Mouse (Mus musculus) liver, postnatal 0 days (tissue): Measurements from ENCODE around the gene Rnf145. TPM values are rescaled to one million over a fixed set of nuclear protein-coding genes. Genes with fewer than 3 reads are reported as not detected.

Source experiments
- ATAC-seq: fragments of 200-750 bp; cut with Nextera tagmentation; 2 replicates; pipeline ENCODE4 v1.8.0; 2017; ENCODE audit warnings: mild to moderate bottlenecking, moderate library complexity
- DNase-seq: peaks from one replicate; pipeline ENCODE4 v3.0.0-alpha.2; 2016
- H3K27ac ChIP-seq: fragments of 300-500 bp; sonication (generic); 2 replicates; pipeline ENCODE4 v1.5.1; 2014; ENCODE audit warnings: antibody characterized with exemption, moderate library complexity, mild to moderate bottlenecking, low read depth
- H3K27me3 ChIP-seq: fragments of 300-500 bp; sonication (generic); 2 replicates; pipeline ENCODE4 v1.6.1; 2014; ENCODE audit warnings: low read length, control low read depth, mixed read lengths; ENCODE audit not compliant: insufficient read depth
- H3K36me3 ChIP-seq: fragments of 300-500 bp; sonication (generic); replicated peaks from 2 replicates; pipeline ENCODE4 v1.6.1; 2014; ENCODE audit warnings: mild to moderate bottlenecking, control low read depth, low read length, moderate library complexity, mixed read lengths; ENCODE audit not compliant: insufficient read depth
- H3K4me1 ChIP-seq: fragments of 300-500 bp; sonication (generic); 2 replicates; pipeline ENCODE4 v1.6.1; 2014; ENCODE audit warnings: antibody characterized with exemption, mild to moderate bottlenecking, control low read depth; ENCODE audit not compliant: insufficient read depth
- H3K4me2 ChIP-seq: fragments of 300-500 bp; sonication (generic); 2 replicates; pipeline ENCODE4 v1.6.1; 2014; ENCODE audit warnings: low read depth, mild to moderate bottlenecking, low read length, moderate library complexity, mixed read lengths
- H3K4me3 ChIP-seq: fragments of 300-500 bp; sonication (generic); 2 replicates; pipeline ENCODE4 v1.5.1; 2014; ENCODE audit warnings: low read depth, low read length
- H3K9ac ChIP-seq: fragments of 300-500 bp; sonication (generic); replicated peaks from 2 replicates; pipeline ENCODE4 v1.6.1; 2014; ENCODE audit warnings: mild to moderate bottlenecking, moderate library complexity
- H3K9me3 ChIP-seq: fragments of 300-500 bp; sonication (generic); 2 replicates; pipeline ENCODE4 v1.6.1; 2016; ENCODE audit warnings: mild to moderate bottlenecking, control low read depth, low read length, mixed read lengths
- CTCF ChIP-seq: sonication (generic); IDR thresholded peaks from 2 replicates; pipeline ENCODE4 v1.5.1; 2016; ENCODE audit warnings: antibody characterized with exemption, low read depth
- EP300 ChIP-seq: IDR thresholded peaks from 2 replicates; pipeline ENCODE4 v1.6.1; 2016; ENCODE audit warnings: antibody characterized with exemption, low read depth, mild to moderate bottlenecking
- WGBS: fragments of 180-500 bp; shearing (Covaris S2); extraction: QIAGEN DNeasy Blood & Tissue Kit; methylation state at CpG from one replicate; pipeline ENCODE4 v1.1.7; 2014; ENCODE audit not compliant: insufficient replicate concordance; 5-methylcytosine and 5-hydroxymethylcytosine counted together
- polyA plus RNA-seq: library from polyadenylated mRNA; unstranded; fragments of >200 nt; fragmentation: Nextera tagmentation; extraction: Ambion mirVana; gene quantifications from 2 replicates; pipeline ENCODE4 v1.2.1, GENCODE M21; 2015

The Rnf145 gene
- polyA plus RNA-seq, 1 experiment from 2014 or later: 31.9 TPM

DNA sequence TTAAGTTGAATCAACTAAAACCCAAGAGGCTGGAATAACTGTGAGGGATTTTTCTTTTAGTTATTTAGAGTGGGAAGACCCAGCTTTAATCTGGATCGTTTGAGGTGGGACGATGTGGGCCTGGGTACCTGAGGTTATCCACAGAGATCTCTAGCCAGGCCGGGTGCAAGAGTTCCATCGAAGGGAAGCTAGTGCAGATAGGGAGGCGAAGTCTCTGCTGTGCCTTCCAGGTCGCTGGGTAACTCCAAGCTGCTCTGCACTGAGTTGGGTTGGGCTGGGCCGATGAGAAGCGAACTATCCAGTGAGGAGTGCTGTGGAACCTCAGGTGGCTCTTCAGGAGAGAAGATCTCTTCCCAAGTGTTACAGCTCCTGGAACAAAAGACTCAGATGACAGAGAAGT is 55.6 kb downstream of the Rnf145 start:
- TF ChIP-seq CTCF (no peak), EP300 (no peak)
- Histone ChIP-seq H3K4me1 (no peaks in the 10 kb centered on the region), H3K9ac (no peak overlapping the region), H3K27ac (no peak overlapping the region), H3K27me3 (no peaks in the 10 kb centered on the region), H3K4me3 (no peak overlapping the region), H3K4me2 (no peak overlapping the region), H3K9me3 (no peaks in the 10 kb centered on the region), H3K36me3 (no peaks in the 10 kb centered on the region)
- ATAC-seq (no peak), DNase-seq (no peak)
- 82% methylated on average over 8 of the region's 8 CpGs for WGBS

DNA sequence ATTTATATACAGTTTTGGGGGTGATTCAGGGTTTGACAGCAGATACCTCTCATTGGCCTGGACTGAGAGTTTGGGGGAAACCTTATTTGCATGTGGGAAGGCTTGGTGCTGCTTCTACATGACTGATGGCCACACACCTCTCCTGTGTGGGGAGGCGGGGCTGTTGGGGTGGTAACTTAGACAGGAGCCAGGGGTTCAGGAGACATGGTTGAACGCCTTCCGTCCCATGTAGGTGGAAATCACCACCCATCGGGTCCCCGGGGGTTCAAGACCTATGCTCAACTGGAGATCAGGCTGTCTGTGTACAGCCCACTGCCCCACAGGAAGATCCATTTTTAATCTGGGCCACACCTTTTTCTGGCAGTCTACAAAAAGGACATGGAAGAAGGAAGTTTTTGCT is 56.1 kb downstream of the Rnf145 start:
- TF ChIP-seq EP300 (no peak), CTCF (no peak)
- DNase-seq: peak; percentile 60
- 75% methylated on average over 5 of the region's 5 CpGs for WGBS

GRCm38 (mm10) chr11:44577911-44578310 is 59.1 kb downstream of the Rnf145 start:
- H3K4me3 ChIP-seq: no peak overlapping the region
- no peaks in the 10 kb centered on the region for H3K9me3 ChIP-seq
- H3K4me1 ChIP-seq: no peaks in the 10 kb centered on the region
- no peak overlapping the region for H3K4me2 ChIP-seq
- H3K9ac ChIP-seq: no peak overlapping the region
- WGBS: 67% methylated on average over 9 of the region's 9 CpGs
- no peak for DNase-seq
- no peak overlapping the region for H3K27ac ChIP-seq
- no peaks in the 10 kb centered on the region for H3K36me3 ChIP-seq
- TF ChIP-seq EP300: no peak
- TF ChIP-seq CTCF: no peak
- no peaks in the 10 kb centered on the region for H3K27me3 ChIP-seq
- ATAC-seq: peak; percentile 19; the same call in 1 of the 2 replicates

More for the DNA sequence above, 56.1 kb downstream of the Rnf145 start:
- Histone ChIP-seq H3K9me3 (no peaks in the 10 kb centered on the region), H3K4me3 (no peak overlapping the region), H3K36me3 (no peaks in the 10 kb centered on the region), H3K4me1 (no peaks in the 10 kb centered on the region), H3K9ac (no peak overlapping the region), H3K27me3 (no peaks in the 10 kb centered on the region), H3K27ac (no peak overlapping the region), H3K4me2 (no peak overlapping the region)
- peak; percentile 23; the same call in 1 of the 2 replicates for ATAC-seq

GRCm38 (mm10) chr11:44581277-44581683 is 62.5 kb downstream of the Rnf145 start:
- DNase-seq: peak; percentile 58

DNA sequence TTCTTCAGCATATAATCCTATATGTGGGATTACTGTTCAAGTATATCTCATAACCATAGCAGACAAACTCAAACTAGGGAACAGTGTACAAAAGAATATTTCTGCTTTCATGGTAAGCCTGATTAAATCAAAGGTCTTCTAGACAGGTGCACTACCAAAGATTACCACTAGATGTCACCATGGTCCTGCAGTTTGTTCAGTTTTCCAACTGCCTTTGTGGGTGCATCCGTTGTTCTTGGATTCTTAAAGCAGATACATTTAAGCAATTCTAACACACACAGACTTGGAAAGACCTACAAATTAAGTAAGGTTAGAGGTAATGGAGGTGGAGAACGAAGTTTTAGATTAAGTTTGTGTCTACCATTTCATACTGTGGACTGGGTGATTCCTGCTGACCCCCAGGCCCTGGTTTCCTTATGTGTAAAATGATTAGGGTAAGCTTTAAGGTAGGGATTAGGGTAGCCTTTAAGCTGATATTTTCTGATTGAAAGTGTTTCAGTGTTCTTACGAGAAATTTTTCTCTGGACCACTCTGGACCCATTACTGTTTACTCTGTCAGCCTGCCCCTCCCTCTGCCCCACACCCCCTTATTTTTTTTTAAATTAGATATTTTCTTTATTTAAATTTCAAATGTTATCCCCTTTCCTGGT is 67.4 kb downstream of the Rnf145 start:
- Histone ChIP-seq H3K9ac (no peak overlapping the region), H3K27ac (no peak overlapping the region), H3K4me2 (no peak overlapping the region), H3K27me3 (no peaks in the 10 kb centered on the region), H3K36me3 (no peaks in the 10 kb centered on the region), H3K9me3 (no peaks in the 10 kb centered on the region), H3K4me1 (no peaks in the 10 kb centered on the region), H3K4me3 (no peak overlapping the region)
- WGBS: 17% methylated on average over 3 of the region's 3 CpGs
- ATAC-seq (no peak), DNase-seq (peak; percentile 51)
- TF ChIP-seq CTCF (peak; percentile 95), EP300 (no peak)

More at GRCm38 (mm10) chr11:44581277-44581683, 62.5 kb downstream of the Rnf145 start:
- WGBS: 12% methylated on average over 11 of the region's 11 CpGs
- no peak overlapping the region for H3K27ac ChIP-seq
- peak overlapping the region; percentile 29 for H3K4me2 ChIP-seq
- TF ChIP-seq EP300 (no peak), CTCF (peak; percentile 74)
- H3K4me1 ChIP-seq: no peaks in the 10 kb centered on the region
- H3K9ac ChIP-seq: no peak overlapping the region
- ATAC-seq: peak; percentile 47; the same call in 1 of the 2 replicates
- no peaks in the 10 kb centered on the region for H3K36me3 ChIP-seq
- no peaks in the 10 kb centered on the region for H3K9me3 ChIP-seq
- H3K4me3 ChIP-seq: no peak overlapping the region
- H3K27me3 ChIP-seq: no peaks in the 10 kb centered on the region

GRCm38 (mm10) chr11:44593016-44593415 is 74.3 kb downstream of the Rnf145 start:
- no peak for TF ChIP-seq EP300
- TF ChIP-seq CTCF: no peak
- H3K27me3 ChIP-seq: no peaks in the 10 kb centered on the region
- H3K27ac ChIP-seq: no peak overlapping the region
- no peak overlapping the region for H3K4me3 ChIP-seq
- DNase-seq (no peak), ATAC-seq (no peak)
- H3K4me2 ChIP-seq: no peak overlapping the region
- no peaks in the 10 kb centered on the region for H3K9me3 ChIP-seq
- 82% methylated on average over 6 of the region's 6 CpGs for WGBS
- H3K9ac ChIP-seq: no peak overlapping the region
- H3K4me1 ChIP-seq: no peaks in the 10 kb centered on the region
- no peaks in the 10 kb centered on the region for H3K36me3 ChIP-seq
